Mouse (Mus musculus): ENCODE results near the gene Sema6d. TPM values are rescaled to one million over a fixed set of nuclear protein-coding genes. Genes with fewer than 3 reads are reported as not detected.

The Sema6d gene
- polyA plus RNA-seq, 1 experiment = 33.4 TPM

GRCm38 (mm10) chr2:124385722-124386121, 296.0 kb downstream of the Sema6d start:
- DNase-seq (ENCODE audit: extremely low spot score in 1 of 2, low spot score in 1 of 2) = no peak

DNA sequence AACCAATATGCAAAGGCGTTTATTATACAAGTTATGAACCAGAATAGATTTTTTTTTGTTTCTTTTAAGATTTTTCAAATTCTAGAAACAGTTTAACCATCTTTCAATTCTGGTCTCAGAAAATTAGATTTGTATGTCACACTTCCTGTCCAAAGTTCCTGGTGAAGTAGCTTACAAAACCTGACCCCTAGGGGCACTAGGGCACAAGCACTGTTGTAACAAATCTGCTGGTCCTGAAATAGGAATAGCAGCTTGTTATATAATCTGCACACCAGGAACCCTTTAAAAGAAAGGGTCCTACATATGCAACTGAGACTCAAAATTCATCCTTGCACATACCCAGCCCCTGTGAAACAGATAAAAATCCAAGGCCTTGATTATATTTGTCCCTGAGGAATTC, 298.5 kb downstream of the Sema6d start:
- no peak for DNase-seq (ENCODE audit: extremely low spot score in 1 of 2, low spot score in 1 of 2)

DNA sequence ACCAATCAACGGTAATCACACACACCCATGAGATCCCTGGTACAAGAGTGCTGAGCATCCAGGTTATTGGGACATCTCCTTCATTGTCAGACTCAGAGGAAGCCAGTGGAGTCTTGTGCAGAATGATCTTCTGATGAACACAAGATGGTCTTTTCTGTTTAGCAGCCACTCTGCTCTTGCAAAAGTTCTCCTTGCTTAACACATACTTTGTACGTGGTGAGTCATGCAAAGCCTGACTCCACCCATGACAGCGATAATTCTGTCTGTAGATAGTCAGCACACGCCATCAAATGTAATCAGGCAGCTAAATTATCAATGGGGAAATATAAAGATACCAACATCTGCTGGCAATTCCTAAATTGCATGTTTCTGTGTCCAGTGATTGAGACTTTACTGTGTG, 307.0 kb downstream of the Sema6d start:
- DNase-seq (ENCODE audit: extremely low spot score in 1 of 2, low spot score in 1 of 2) = no peak

- no peak for DNase-seq (ENCODE audit: extremely low spot score in 1 of 2, low spot score in 1 of 2)
These were observed 307.5 kb downstream of the Sema6d start for GRCm38 (mm10) chr2:124397304-124397703.

DNA sequence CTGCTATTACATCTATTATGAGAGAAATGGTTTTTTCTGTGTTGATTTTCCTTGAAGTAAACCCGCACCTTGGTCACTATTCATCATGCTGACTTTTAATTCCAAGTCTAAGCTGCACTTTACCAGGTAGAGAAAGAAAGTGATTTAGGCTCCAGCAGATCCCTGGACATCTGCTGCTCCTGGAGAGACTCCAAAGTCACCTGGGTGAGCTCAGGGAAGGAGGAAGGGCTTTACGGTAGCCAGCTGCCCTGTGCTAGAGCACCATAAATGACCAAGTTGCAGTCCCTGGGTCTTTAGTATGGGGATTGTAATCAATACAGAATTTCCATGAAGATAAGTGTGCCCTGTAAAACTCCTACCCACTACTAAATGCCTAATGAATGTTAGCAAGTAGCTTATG, 309.8 kb downstream of the Sema6d start:
- no peak for DNase-seq (ENCODE audit: extremely low spot score in 1 of 2, low spot score in 1 of 2)

- no peak for DNase-seq (ENCODE audit: extremely low spot score in 1 of 2, low spot score in 1 of 2)
These were observed 312.1 kb downstream of the Sema6d start for GRCm38 (mm10) chr2:124401727-124402380.

GRCm38 (mm10) chr2:124403571-124403970, 313.8 kb downstream of the Sema6d start:
- DNase-seq (ENCODE audit: extremely low spot score in 1 of 2, low spot score in 1 of 2) = no peak

DNA sequence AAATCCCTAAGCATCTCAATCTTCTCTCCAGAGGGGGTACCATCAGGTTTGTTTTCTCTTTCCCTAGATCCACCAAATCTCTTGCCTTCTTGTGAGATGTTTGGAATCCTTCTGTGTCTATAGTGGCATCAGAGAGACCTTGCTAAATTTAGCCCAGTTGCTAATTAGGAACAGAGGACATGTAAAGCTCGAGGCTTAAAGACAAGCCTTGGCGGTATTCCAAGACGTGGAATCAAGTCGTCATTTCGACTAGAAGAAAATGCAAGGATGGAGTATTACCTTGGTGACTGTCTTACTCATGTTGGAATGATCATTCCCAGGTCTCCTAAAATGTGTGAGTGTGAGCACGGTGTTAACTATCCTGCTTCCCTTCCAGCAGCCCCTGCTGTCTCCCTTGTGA, 314.2 kb downstream of the Sema6d start:
- no peak for DNase-seq (ENCODE audit: extremely low spot score in 1 of 2, low spot score in 1 of 2)

DNA sequence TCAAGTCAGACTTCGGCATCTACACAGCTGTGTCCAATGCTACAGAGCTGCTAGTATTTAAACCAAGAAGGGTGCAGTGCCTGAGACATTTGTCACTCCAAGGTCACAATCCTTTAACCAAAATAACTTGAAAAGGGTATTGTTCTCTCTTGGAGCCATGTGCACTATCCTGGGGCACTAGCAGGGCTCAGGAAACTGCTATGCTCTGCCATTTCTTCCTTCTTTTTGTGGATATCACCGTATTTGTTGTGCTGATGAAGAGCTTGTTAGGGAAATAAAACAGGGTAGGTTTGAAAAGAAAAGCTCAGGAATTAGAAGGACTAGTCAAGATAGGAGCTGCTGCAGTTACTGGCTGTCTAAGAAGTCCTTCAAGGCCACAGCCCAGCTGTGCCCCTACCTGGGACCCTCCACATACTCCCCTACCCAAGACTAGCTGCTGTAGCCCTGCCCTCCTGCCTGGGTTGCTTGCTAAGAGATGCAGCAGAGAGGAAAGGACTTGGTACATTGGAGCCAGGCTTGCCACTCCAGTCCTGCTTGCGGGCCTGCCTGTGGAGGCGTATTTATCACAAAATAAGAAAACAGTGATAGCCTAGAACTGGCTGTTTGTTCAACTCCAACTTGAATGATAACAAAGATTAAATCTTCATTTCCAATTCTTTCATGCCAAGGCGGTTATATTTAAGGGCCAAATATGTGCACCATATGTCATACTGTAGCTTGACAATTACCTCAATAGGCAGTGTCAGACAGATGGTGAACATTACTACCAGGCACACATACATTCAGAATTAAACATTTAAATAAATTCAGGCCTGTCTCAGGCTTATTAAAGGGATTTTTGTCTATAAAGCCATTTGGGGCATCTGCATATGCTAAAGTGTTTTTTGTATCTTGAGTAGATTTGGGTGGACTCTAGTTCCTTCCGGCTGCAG, 315.1 kb downstream of the Sema6d start:
- DNase-seq (ENCODE audit: extremely low spot score in 1 of 2, low spot score in 1 of 2) = no peak

- no peak for DNase-seq (ENCODE audit: extremely low spot score in 1 of 2, low spot score in 1 of 2)
These were observed 319.2 kb downstream of the Sema6d start for GRCm38 (mm10) chr2:124408956-124409355.

DNA sequence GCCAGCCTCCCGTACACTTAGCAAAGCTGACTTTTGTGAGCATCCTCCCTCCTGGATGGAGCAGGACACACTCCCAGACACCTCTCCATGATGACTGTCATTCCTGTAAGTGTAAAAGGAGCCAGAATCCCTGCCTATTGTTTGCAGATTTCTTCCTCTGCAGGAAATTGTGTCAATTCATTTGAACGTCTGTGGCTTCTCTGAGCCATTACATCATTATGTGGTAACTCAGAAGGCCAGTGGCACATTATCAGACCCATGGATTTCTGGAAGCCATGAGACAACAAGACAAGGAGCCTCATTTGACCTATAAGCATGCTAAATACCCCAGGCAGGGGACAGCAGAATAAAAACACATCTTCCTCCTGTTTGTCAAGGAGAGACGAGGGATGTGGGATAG, 327.0 kb downstream of the Sema6d start:
- DNase-seq (ENCODE audit: extremely low spot score in 1 of 2, low spot score in 1 of 2) = no peak

DNA sequence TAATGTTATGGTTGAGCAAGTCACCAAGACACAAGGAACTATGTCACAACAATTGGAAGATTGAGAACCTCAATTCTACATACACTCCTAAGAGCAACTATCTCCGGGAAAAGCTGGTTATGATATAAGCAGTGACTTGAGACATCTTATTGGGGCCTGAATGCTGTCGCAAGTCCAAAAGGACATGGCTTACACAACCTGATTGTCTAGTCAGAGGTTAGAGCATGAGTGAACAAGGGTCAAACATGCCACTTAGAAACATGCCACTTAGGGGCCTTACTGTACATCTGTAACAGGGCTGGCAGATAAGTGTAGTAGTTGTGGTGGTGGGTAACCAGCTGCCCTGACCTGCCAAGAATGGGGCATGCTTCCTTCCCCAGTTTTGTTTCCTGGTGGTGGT, 328.6 kb downstream of the Sema6d start:
- DNase-seq (ENCODE audit: extremely low spot score in 1 of 2, low spot score in 1 of 2) = no peak

GRCm38 (mm10) chr2:124420170-124420825, 330.5 kb downstream of the Sema6d start:
- no peak for DNase-seq (ENCODE audit: extremely low spot score in 1 of 2, low spot score in 1 of 2)

- no peak for DNase-seq (ENCODE audit: extremely low spot score in 1 of 2, low spot score in 1 of 2)
These were observed 340.0 kb downstream of the Sema6d start for GRCm38 (mm10) chr2:124429744-124430143.

DNA sequence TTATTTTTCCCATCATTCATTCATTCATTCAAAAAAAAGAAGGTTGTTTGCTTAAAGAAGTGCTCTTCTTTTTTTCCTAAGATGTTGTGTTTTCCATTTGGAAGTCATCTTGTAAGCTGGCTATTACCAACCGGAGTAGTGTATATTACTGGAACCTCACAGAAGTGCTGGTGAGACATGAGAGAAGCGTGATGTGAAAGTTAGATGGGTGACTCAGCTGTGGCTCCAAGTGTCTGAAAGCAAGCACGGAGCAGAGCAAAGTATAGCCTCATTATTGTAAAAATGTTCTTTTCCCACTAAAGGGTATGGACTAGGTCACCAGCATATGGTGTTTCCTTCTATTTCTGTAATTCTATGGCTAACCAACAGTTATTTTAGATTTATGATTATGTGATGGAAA, 340.9 kb downstream of the Sema6d start:
- peak in 1 of 2 experiments; percentile 13 for DNase-seq (ENCODE audit: extremely low spot score in 1 of 2, low spot score in 1 of 2)

- no peak for DNase-seq (ENCODE audit: extremely low spot score in 1 of 2, low spot score in 1 of 2)
These were observed 345.7 kb downstream of the Sema6d start for GRCm38 (mm10) chr2:124435382-124436002.

DNA sequence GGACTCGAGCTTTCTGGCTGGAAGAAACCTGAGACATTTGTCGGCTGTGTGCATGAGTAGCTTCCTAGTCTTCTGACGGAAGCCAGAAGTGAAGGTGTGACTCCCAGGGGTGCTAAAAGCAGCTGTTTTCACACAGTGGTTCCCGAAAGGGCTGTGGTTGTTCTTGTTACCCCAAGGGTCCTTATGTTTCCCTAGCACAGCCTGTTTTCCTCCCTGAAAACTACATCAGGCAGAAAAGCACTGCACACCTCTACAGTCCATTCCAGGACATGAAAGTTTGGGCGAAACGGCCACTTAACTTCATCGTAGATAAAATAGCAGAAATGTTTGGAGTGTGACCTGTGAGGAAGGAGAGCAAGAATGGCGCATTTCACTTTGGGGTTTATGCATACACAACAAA, 346.9 kb downstream of the Sema6d start:
- no peak for DNase-seq (ENCODE audit: extremely low spot score in 1 of 2, low spot score in 1 of 2)

GRCm38 (mm10) chr2:124444199-124444598, 354.4 kb downstream of the Sema6d start:
- no peak for DNase-seq (ENCODE audit: extremely low spot score in 1 of 2, low spot score in 1 of 2)

DNA sequence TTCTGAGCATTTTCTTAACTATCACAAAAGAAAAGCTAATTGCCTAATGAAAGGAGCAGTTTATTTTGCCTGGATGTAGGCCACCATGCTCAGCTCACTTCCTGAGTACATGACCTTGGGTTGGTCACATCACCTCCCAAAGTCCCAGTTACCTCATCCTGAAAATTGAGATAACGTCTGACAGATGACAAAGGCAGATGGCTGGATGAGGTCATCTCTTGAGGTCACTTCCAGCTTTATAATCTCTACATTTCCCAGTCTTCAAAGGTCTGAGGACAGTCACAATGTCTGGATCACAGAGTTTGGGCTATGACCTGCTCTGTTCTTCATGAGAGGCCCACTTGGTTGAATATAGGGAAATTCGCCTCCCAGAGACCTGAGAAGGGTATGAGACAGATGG, 366.1 kb downstream of the Sema6d start:
- DNase-seq (ENCODE audit: extremely low spot score in 1 of 2, low spot score in 1 of 2) = no peak

DNA sequence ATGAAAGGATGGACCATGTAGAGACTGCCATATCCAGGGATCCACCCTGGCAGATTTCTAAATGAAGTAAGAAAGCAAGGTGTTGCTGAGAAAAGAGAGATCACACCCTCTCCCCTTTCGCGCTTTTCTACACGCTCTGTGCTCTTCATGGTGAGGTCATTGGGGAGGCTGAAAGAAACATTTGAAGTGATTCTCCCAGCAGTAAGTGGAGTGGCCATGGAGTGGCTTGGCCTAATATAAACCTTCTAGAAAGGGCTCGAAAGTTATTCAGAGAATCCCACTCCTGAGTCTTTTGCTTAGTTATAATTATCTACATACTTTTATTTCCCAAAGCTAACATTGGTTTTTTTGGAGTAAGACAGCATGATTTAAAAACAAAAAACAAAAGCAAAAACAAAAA, 367.2 kb downstream of the Sema6d start:
- no peak for DNase-seq (ENCODE audit: extremely low spot score in 1 of 2, low spot score in 1 of 2)

DNA sequence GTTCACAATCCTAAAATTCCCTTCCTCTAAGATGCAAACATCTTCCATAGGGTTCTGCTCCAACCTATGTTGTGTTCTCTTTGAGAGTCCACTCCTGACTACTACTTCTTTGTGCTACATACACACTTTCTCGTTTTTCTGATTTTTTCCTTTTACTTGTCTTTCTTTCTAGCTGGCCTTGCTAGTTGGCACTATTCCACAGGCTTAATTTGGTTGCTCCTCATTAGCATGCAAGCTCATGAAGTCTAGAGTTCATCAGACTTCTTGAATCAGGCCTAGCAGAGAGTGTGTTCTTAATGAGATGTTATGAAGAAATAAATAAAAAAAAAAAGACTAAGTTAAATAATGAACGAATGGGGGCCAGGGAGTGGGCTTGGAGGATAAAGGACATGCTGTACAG, 368.3 kb downstream of the Sema6d start:
- peak in 1 of 2 experiments; percentile 48 for DNase-seq (ENCODE audit: extremely low spot score in 1 of 2, low spot score in 1 of 2)

Data from frontal cortex, adult 2 months (tissue).